Mouse (Mus musculus) midbrain, embryonic 15.5 days (tissue): Measurements from ENCODE around the gene Peak1. TPM values are rescaled to one million over a fixed set of nuclear protein-coding genes. Genes with fewer than 3 reads are reported as not detected.
"Not testable (repeated sequence)": the region's sequence is repeated elsewhere in the genome, so short reads cannot be mapped to it uniquely, and the experiment has no call there.

ENCODE experiments used
- ATAC-seq: fragments of 200-750 bp; cut with Nextera tagmentation; replicated peaks from 2 replicates; pipeline ENCODE4 v1.8.0; 2017; ENCODE audit warnings: moderate TSS enrichment
- H3K27ac ChIP-seq: fragments of 300-500 bp; sonication (generic); 2 replicates; pipeline ENCODE4 v1.5.1; 2015; ENCODE audit warnings: mild to moderate bottlenecking, inconsistent platforms
- H3K27me3 ChIP-seq: fragments of 300-500 bp; sonication (generic); replicated peaks from 2 replicates; pipeline ENCODE4 v1.6.1; 2015; ENCODE audit warnings: inconsistent platforms
- H3K36me3 ChIP-seq: fragments of 300-500 bp; sonication (generic); replicated peaks from 2 replicates; pipeline ENCODE4 v1.6.1; 2015; ENCODE audit warnings: inconsistent platforms
- H3K4me1 ChIP-seq: fragments of 300-500 bp; sonication (generic); 2 replicates; pipeline ENCODE4 v1.6.1; 2015; ENCODE audit warnings: inconsistent platforms
- H3K4me2 ChIP-seq: fragments of 300-500 bp; sonication (generic); 2 replicates; pipeline ENCODE4 v1.6.1; 2015; ENCODE audit warnings: inconsistent platforms, mild to moderate bottlenecking, moderate library complexity
- H3K4me3 ChIP-seq: fragments of 300-500 bp; sonication (generic); 2 replicates; pipeline ENCODE4 v1.5.1; 2015; ENCODE audit warnings: mild to moderate bottlenecking, inconsistent platforms
- H3K9ac ChIP-seq: fragments of 300-500 bp; sonication (generic); 2 replicates; pipeline ENCODE4 v1.6.1; 2015; ENCODE audit warnings: mild to moderate bottlenecking, inconsistent platforms
- H3K9me3 ChIP-seq: fragments of 300-500 bp; sonication (generic); 2 replicates; pipeline ENCODE4 v1.6.1; 2016; ENCODE audit warnings: inconsistent platforms
- WGBS: fragments of 180-500 bp; shearing (Covaris S2); methylation state at CpG from one replicate; pipeline ENCODE4 v1.1.7; 2015; ENCODE audit warnings: mixed read lengths; 5-methylcytosine and 5-hydroxymethylcytosine counted together
- polyA plus RNA-seq: library from polyadenylated mRNA; unstranded; fragments of >200 nt; fragmentation: Nextera tagmentation; extraction: Ambion mirVana; gene quantifications from 2 replicates; pipeline ENCODE4 v1.2.1, GENCODE M21; 2015

The Peak1 gene
- polyA plus RNA-seq, 1 experiment from 2014 or later: 4.4 TPM

GRCm38 (mm10) chr9:56437300-56437892 lies 19.5 kb upstream of the Peak1 start:
- H3K27me3 ChIP-seq, ATAC-seq, H3K27ac ChIP-seq, H3K9ac ChIP-seq, H3K4me1 ChIP-seq, H3K9me3 ChIP-seq, H3K36me3 ChIP-seq, H3K4me2 ChIP-seq, H3K4me3 ChIP-seq: not testable (repeated sequence)
- 95% methylated on average over 23 of the region's 29 CpGs for WGBS

GRCm38 (mm10) chr9:56435821-56436526 lies 18.1 kb upstream of the Peak1 start:
- Histone ChIP-seq H3K9me3 (no peaks in the 10 kb centered on the region), H3K27me3 (no peaks in the 10 kb centered on the region), H3K4me2 (no peak overlapping the region), H3K27ac (no peak overlapping the region), H3K4me3 (no peak overlapping the region), H3K9ac (no peak overlapping the region), H3K36me3 (no peaks in the 10 kb centered on the region), H3K4me1 (no peaks in the 10 kb centered on the region)
- 83% methylated on average over 5 of the region's 5 CpGs for WGBS
- ATAC-seq: no peak

- WGBS: 90% methylated on average over 4 of the region's 4 CpGs
- Histone ChIP-seq H3K27ac (no peak overlapping the region), H3K9ac (no peak overlapping the region), H3K4me1 (peaks cover 26% of the 10 kb centered on the region), H3K9me3 (no peaks in the 10 kb centered on the region), H3K27me3 (no peaks in the 10 kb centered on the region), H3K36me3 (no peaks in the 10 kb centered on the region), H3K4me2 (no peak overlapping the region), H3K4me3 (no peak overlapping the region)
- no peak for ATAC-seq
Measured at GRCm38 (mm10) chr9:56424861-56425260, 7.0 kb upstream of the Peak1 start.

GRCm38 (mm10) chr9:56421991-56422390 lies 4.1 kb upstream of the Peak1 start:
- WGBS: 85% methylated on average over 5 of the region's 5 CpGs

GRCm38 (mm10) chr9:56420892-56421601 lies 3.2 kb upstream of the Peak1 start:
- no peak for ATAC-seq
- no peak overlapping the region for H3K4me2 ChIP-seq
- H3K27me3 ChIP-seq: no peaks in the 10 kb centered on the region
- H3K9me3 ChIP-seq: no peaks in the 10 kb centered on the region
- peaks cover 40% of the 10 kb centered on the region for H3K4me1 ChIP-seq
- no peak overlapping the region for H3K27ac ChIP-seq
- H3K36me3 ChIP-seq: no peaks in the 10 kb centered on the region
- no peak overlapping the region for H3K9ac ChIP-seq
- no peak overlapping the region for H3K4me3 ChIP-seq
- 86% methylated on average over 9 of the region's 9 CpGs for WGBS

More at GRCm38 (mm10) chr9:56421991-56422390, 4.1 kb upstream of the Peak1 start:
- no peak overlapping the region for H3K4me2 ChIP-seq
- no peaks in the 10 kb centered on the region for H3K9me3 ChIP-seq
- no peak for ATAC-seq
- H3K27ac ChIP-seq: no peak overlapping the region
- H3K4me3 ChIP-seq: no peak overlapping the region
- no peaks in the 10 kb centered on the region for H3K36me3 ChIP-seq
- H3K27me3 ChIP-seq: no peaks in the 10 kb centered on the region
- H3K9ac ChIP-seq: no peak overlapping the region
- H3K4me1 ChIP-seq: peaks cover 37% of the 10 kb centered on the region

- peak overlapping the region; percentile 94; the same call in 1 of the 2 replicates for H3K4me2 ChIP-seq
- no peak for ATAC-seq
- 93% methylated on average over 1 of the region's 1 CpGs for WGBS
Measured at GRCm38 (mm10) chr9:56420236-56420635, 2.4 kb upstream of the Peak1 start.

GRCm38 (mm10) chr9:56418738-56419239 lies 922 bp upstream of the Peak1 start:
- Histone ChIP-seq H3K4me1 (peaks cover 40% of the 10 kb centered on the region), H3K4me2 (peak overlapping the region; percentile 94)
- WGBS: under 1% methylated on average over 11 of the region's 11 CpGs

More at GRCm38 (mm10) chr9:56420236-56420635, 2.4 kb upstream of the Peak1 start:
- no peaks in the 10 kb centered on the region for H3K9me3 ChIP-seq
- no peaks in the 10 kb centered on the region for H3K36me3 ChIP-seq
- H3K9ac ChIP-seq: no peak overlapping the region
- H3K27me3 ChIP-seq: no peaks in the 10 kb centered on the region
- no peak overlapping the region for H3K27ac ChIP-seq
- H3K4me1 ChIP-seq: peaks cover 40% of the 10 kb centered on the region
- H3K4me3 ChIP-seq: no peak overlapping the region

GRCm38 (mm10) chr9:56417415-56417947 lies 386 bp downstream of the Peak1 start:
- Histone ChIP-seq H3K27ac (peak overlapping the region; percentile 79), H3K36me3 (no peaks in the 10 kb centered on the region), H3K27me3 (no peaks in the 10 kb centered on the region), H3K9me3 (no peaks in the 10 kb centered on the region), H3K4me2 (peak overlapping the region; percentile 94), H3K9ac (peak overlapping the region; percentile 63), H3K4me3 (peak overlapping the region; percentile 67), H3K4me1 (peaks cover 37% of the 10 kb centered on the region)
- peak; percentile 41 for ATAC-seq
- WGBS: under 1% methylated on average over 40 of the region's 40 CpGs

More at GRCm38 (mm10) chr9:56418738-56419239, 922 bp upstream of the Peak1 start:
- H3K9ac ChIP-seq: peak overlapping the region; percentile 71
- H3K36me3 ChIP-seq: no peaks in the 10 kb centered on the region
- ATAC-seq: peak; percentile 59
- peak overlapping the region; percentile 98 for H3K27ac ChIP-seq
- peak overlapping the region; percentile 67 for H3K4me3 ChIP-seq
- no peaks in the 10 kb centered on the region for H3K27me3 ChIP-seq
- no peaks in the 10 kb centered on the region for H3K9me3 ChIP-seq

GRCm38 (mm10) chr9:56415935-56416607 lies 1.8 kb downstream of the Peak1 start:
- peaks cover 25% of the 10 kb centered on the region for H3K4me1 ChIP-seq
- ATAC-seq: no peak
- no peaks in the 10 kb centered on the region for H3K36me3 ChIP-seq
- no peak overlapping the region for H3K27ac ChIP-seq
- H3K9ac ChIP-seq: no peak overlapping the region
- H3K4me2 ChIP-seq: 0 out of 2 replicates have a peak overlapping the region, but pooled peaks have one; percentile 94
- no peaks in the 10 kb centered on the region for H3K9me3 ChIP-seq
- H3K27me3 ChIP-seq: no peaks in the 10 kb centered on the region
- no peak overlapping the region for H3K4me3 ChIP-seq
- WGBS: 61% methylated on average over 4 of the region's 4 CpGs

GRCm38 (mm10) chr9:56415393-56415792 lies 2.5 kb downstream of the Peak1 start:
- Histone ChIP-seq H3K27me3 (no peaks in the 10 kb centered on the region), H3K27ac (no peak overlapping the region), H3K9ac (no peak overlapping the region), H3K4me1 (peaks cover 18% of the 10 kb centered on the region), H3K36me3 (no peaks in the 10 kb centered on the region), H3K9me3 (no peaks in the 10 kb centered on the region), H3K4me2 (no peak overlapping the region), H3K4me3 (no peak overlapping the region)
- 79% methylated on average over 1 of the region's 1 CpGs for WGBS
- no peak for ATAC-seq

- Histone ChIP-seq H3K27ac (no peak overlapping the region), H3K9ac (no peak overlapping the region), H3K4me2 (no peak overlapping the region), H3K4me3 (no peak overlapping the region), H3K27me3 (no peaks in the 10 kb centered on the region), H3K4me1 (peaks cover 8% of the 10 kb centered on the region), H3K9me3 (no peaks in the 10 kb centered on the region), H3K36me3 (no peaks in the 10 kb centered on the region)
- ATAC-seq: no peak
Measured at GRCm38 (mm10) chr9:56414322-56414721, 3.5 kb downstream of the Peak1 start.

- Histone ChIP-seq H3K36me3 (no peaks in the 10 kb centered on the region), H3K4me1 (peaks cover 6% of the 10 kb centered on the region), H3K9me3 (no peaks in the 10 kb centered on the region), H3K27me3 (no peaks in the 10 kb centered on the region), H3K27ac (no peak overlapping the region), H3K4me2 (no peak overlapping the region), H3K4me3 (no peak overlapping the region), H3K9ac (no peak overlapping the region)
- WGBS: 76% methylated on average over 1 of the region's 1 CpGs
- ATAC-seq: no peak
Measured at GRCm38 (mm10) chr9:56412716-56413115, 5.2 kb downstream of the Peak1 start.
